Mouse (Mus musculus): ENCODE measurements at regions not wholly inside any gene's neighbourhood (a gene's known extent, or its start where the extent isn't known, plus 50 kb on each side); places are given as distances from the start of the nearest gene placed in this dataset.

DNA sequence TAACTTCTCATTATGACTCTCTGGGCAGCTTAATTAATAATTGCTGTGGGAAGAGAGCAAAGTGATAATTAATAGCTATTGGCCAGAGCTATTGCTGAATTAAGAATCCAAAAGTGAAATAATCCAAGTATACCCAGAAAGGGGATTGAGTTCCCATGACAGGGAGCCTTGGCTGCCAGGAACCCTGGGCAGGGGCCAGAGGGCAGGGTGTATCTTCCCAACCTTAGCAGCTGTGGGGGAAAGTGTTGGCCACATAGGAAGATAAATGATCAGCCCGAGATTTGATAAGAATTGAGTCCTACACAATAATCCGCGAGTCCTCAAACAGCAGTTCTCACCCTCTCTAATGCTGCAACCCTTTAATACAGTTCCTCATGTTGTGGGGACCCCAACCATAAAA, 450.0 kb upstream of the Meis1 start:
- no peak for TF ChIP-seq KAT2A (IDR thresholded peaks at IDR 0.05; ENCODE audit: insufficient replicate concordance, low read length)
- TF ChIP-seq POLR2A (IDR thresholded peaks at IDR 0.05; ENCODE audit: low read depth, low read length), result no peak
- no peak for TF ChIP-seq HCFC1 (IDR thresholded peaks at IDR 0.05; ENCODE audit: low read depth, low read length)
- no peak for TF ChIP-seq BHLHE40 (IDR thresholded peaks at IDR 0.05; ENCODE audit: low read depth, low read length)
- TF ChIP-seq CTCF (conservative IDR thresholded peaks at IDR 0.05 in 1 of 2, IDR thresholded peaks at IDR 0.05 in 1 of 2; ENCODE audit: low read depth in 2 of 2, low read length in 2 of 2), result no peak
- TF ChIP-seq TCF12 (IDR thresholded peaks at IDR 0.05; ENCODE audit: low read depth, low read length), result no peak
- TF ChIP-seq JUN (IDR thresholded peaks at IDR 0.05; ENCODE audit: insufficient read depth, low read depth, low read length), result no peak
- TF ChIP-seq MXI1 (IDR thresholded peaks at IDR 0.05; ENCODE audit: low read depth, low read length), result no peak
- no peak for TF ChIP-seq GABPA (IDR thresholded peaks at IDR 0.05; ENCODE audit: insufficient replicate concordance, low read depth, low read length)
- no peak for TF ChIP-seq MEF2A (IDR thresholded peaks at IDR 0.05; ENCODE audit: borderline replicate concordance, low read depth, low read length)
- no peak for TF ChIP-seq E2F4 (IDR thresholded peaks at IDR 0.05; ENCODE audit: insufficient replicate concordance, low read depth, low read length)
- no peak for TF ChIP-seq ZC3H11A (IDR thresholded peaks at IDR 0.05; ENCODE audit: low read depth, low read length)
- no peak for TF ChIP-seq EP300 (IDR thresholded peaks at IDR 0.05; ENCODE audit: low read length)
